Mouse (Mus musculus) kidney, adult 11 months (tissue): Measurements from ENCODE around the gene Prkch.

Experiments used
- DNase-seq: peaks from one replicate; pipeline ENCODE4 v3.0.0; 2022

Gene Prkch

DNA sequence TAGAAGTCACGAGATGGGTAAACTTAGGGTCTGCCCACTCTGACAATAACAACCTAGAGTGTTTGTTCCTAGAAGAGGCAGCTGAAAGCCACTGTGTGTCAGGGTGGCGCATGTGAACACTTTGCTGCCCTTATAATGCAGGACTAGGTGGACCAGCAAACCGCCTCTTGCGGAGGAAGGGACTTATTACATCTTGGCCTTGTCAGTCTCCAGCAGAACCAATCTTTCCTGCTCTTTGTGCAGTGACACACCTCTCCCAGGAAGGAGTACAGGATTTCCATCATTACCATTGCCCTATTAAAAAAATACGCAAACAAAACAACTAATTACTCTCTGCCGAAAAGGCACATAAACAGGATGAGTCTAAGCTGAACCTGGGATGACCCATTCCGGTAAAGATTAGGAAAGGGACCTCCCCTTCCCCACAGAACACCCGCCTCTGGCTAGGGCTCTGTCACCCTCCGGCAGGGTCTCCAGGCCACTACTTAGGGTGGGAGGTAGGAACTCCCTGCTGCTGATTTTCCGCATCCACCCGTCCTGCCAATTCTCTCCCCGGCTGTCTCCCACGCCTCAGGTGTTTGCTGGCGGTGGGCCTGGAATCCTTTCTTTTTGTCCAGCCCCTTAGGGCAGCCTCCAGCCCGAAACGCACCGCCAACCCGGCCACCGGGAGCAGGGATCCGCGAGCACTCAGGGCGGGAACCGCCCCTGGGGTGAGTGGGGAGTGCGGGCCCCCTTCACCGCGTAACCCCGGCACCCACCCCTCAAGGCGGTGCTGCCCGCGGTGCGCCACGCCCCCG, 585 bp upstream of the Prkch start:
- DNase-seq, result peak; percentile 65

DNA sequence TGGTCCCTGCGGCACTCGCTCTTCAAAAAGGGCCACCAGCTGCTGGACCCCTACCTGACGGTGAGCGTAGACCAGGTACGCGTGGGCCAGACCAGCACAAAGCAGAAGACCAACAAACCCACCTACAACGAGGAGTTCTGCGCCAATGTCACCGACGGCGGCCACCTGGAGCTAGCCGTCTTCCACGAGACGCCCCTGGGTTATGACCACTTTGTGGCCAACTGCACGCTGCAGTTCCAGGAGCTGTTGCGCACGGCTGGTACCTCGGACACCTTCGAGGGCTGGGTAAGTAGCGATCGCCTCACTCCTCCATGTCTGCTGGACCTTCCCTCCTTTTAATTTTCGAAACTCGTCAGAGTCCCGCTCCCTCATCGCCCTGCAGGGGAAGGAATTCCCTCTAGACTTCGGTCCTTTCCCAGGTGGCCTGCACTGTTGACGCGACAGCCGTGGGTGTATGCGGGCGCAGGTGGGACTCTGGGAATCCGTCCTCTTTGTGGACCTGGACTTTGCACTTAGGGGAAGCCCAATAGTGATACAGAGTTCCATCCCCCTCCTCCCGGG, 725 bp downstream of the Prkch start:
- peak; percentile 20 for DNase-seq

DNA sequence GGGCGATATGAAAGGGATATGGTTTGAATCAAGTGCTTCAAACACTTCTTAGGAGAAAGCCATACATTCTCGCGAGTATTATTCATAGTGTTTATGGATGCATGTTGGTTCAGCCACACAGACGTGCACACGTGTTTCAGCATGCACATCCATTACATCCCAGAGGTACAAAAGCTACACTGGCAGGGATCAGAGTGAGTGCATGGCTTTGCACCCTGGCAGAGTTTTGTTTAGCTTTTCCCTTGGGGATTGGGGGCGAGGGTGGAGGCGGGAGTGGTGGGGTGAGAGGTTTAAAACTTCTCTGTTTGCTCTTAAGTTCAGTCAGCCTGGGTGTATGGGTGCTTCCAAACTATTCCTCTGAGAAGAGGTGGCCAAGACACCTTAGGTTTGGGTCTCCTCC, 1.3 kb downstream of the Prkch start:
- DNase-seq, result no peak

DNA sequence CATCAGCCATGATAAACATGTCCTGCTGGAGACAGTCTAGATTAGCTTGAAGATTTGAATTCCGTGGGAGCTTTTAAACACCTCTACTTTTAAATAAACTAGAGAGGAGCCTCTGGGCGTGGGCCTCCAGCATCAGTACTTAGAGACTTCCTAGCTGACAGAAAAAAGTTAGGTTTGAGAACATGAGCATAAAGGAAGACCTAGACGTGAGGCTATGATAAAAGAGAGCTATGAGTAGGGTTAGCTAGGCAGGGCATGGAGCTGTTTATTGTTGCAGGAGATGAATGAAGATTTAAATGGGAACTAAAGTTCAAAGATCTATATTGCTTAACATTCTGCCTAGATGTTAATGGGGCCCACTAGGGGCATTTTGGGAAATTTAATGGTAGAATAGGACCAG, 2.7 kb downstream of the Prkch start:
- DNase-seq, result no peak

DNA sequence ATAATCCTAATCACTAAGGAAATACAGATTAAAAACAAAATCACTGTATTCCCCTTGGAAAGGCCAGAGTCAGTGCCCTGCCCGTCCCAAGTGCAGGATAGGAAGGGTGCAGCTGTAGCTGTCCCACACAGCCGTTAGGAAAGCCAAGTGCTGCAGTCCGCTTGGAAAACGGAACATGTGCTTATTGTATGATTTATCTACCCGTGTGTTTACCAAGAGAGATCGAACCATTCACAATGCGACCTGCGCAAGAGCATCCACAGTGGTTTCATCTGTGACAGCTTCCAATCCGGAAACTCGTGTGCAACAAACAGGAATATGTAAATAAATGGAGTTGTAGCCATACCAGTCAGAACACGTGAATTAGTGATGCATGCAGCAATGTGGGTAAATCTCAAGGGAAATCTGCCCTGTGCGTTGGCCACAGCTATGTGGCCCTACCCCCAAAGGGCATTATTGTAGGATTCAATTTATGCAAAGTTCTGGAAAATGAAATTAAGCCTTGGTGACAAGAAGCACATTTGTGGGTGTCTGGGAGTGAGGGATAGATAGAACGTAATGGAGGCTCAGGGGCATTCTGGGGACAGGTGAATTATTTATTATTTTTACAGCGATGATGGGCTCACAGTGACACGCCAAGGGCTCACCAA, 6.2 kb downstream of the Prkch start:
- DNase-seq, result no peak

DNA sequence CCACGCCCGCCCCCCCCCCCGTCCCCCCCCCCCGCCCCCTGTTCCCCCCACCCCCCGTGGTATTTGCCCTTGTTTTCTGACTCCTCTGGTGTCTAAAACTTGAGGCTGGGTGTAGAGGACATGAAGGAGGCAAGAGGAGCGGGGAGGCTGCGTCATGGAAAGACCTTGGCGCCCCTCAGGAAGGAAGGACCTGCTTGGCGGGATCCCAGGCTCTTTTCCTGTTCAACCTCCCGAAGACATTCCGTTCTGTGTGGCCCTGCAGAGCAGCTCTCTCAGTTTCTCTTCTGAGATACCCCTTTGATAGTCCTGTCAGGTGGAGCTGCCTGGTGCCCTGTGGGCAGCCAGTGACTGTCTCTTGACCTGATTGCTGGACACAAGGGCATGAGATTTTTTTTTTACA, 7.0 kb downstream of the Prkch start:
- DNase-seq, result peak; percentile 77

DNA sequence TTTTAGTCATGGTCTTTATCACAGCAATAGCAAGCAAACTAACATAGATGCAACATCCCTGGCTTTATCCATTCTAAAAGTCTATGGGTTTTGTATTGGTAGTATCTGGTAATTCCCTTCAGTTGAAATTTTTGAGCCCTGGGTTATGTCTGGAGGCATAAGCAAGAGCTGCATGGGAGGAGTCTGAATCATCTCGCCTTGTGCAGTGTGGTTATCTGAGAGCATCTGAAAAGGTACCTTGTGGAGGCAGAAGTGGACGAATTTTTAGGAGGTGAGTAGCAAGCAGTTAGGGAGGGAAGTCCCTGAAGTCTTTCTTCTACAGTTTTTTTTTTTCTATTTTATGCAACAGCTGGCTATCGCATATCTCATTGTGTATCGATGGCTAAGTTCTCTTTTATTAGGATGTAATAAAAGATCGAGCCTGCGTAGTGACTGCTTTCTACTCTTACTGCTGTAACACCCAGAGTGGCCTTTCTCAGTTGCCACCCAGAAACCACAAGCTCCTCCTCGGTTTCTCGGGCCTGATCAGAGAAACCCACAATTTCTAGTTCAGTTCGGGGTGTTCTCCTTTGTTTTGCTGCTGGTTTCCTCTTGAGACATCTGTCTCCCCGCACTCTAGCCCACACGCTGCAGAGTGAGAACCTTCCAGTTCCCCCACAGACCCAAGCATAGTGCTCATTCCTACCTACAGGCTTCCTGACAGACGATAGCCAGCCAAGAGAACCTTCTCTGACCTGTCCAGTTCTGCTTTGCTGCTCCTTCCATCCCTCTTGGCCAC, 8.6 kb downstream of the Prkch start:
- DNase-seq, result no peak

DNA sequence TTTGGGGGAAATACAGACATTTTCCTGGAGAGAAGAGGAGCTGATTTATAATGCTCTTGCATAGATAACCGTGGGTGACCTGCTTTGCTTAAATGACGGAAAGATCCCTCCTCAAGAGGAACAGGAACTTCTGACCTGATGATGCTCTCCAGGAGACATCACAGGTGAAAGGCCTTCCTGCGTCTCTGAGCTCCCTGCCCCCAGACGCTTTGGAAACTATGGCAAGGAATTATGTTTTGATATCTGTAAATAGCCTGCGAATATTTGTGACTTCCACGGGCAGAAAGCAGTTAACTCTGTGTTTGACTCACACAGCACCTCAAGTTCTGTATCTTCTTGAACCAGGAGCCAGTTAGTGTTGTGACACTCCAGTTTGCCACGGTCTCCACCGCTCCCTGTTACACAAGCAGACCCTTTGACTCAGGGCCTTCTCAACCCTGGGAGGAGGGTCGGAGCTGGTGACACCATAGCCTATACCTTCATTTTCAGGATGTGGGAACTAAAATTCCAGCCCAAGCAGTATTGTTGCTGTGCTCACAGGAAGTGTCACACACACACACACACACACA, 9.7 kb downstream of the Prkch start:
- no peak for DNase-seq

DNA sequence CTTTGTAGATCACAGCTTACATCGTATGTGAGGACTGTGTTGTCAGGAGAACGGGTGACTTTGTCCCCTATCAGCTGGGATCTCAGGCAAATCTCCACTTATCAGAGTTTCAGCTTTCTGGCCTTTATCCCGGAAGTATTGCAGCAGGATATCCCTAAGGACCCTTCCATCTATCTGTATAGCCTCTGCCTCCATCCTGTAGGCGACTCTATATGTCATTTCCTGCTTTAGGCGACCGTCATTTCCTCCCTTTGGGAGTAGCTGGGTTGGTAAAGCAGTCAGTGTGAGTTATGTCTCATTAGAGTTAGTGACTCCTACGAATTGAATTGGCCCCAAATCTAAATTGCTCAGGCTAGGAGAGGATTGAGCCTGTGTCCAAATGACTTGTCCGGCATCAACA, 10.6 kb downstream of the Prkch start:
- no peak for DNase-seq

DNA sequence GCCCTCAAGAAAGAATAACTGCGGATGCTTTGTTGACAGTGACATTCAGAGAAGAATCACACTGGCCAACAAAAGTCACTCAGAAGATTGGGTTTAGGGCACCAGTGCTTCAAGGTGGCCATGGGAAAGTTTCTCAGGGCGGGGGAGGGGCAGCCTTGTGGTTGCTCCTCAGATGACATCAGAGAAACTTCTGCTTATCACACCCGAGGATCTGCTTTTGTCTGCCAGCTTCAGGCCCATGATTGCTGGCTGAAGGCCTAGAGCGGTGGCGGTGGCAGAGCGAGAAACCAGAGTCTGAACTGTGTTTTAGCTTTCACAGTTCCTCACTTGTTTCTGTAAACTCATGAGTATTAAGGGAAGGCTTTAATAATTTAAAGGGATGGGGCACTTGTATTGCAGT, 13.6 kb downstream of the Prkch start:
- DNase-seq, result peak; percentile 30

DNA sequence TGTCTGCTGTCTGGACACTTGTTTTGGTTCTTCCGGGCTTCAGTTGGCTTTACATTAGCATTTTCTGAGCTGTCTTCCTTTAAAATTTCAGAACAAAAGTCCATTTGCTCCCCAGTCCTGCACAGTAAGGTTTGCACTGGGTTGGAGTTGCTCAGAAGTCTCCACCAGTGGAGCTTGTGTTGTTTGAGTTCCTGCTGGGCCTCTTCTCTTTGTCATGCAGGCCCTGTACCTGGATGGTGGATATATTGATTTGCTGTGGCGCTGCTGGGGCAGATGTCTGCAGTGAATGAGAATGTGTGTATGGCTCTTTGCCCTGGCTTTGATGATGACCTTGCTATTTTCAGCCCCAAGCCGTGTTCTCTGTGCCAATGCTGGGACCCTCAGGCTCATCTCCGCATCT, 15.9 kb downstream of the Prkch start:
- no peak for DNase-seq

DNA sequence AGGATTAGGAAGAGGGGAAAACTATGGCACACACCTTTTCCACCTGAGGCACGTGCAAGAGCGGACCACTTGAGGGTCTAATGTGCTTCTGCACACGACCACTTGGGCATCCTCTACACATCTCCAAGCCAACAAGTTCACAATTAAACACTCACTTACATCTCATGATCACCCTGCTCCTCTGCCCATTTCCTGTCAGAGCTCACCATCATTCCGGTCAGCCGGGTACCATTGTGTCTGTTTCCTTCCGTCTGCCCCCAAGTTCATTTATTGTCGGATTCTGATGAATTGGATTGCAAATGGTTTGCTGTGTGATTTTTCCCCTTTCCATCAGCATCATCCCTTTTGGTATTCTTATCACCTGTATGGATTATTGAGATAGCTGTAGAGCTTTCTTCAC, 18.4 kb downstream of the Prkch start:
- no peak for DNase-seq

DNA sequence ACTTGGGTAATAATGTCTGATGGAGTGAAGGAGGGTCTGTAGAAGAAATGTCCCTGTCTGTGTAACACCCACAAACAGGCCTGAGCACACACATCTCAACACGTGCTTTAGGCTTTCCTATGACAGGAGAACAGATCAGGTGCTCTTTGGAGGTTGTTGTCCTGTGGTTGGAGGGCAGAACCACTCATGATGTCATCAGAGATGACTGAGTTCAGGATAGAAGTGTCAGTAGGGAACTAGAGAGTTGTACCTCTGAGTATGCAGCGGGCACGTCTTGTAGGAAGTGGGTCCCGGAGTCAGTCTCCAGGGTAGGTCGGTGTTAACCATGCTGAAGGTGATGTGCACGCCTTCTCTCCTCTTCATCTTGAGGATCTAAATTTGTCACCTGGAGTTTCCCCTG, 19.1 kb downstream of the Prkch start:
- no peak for DNase-seq

DNA sequence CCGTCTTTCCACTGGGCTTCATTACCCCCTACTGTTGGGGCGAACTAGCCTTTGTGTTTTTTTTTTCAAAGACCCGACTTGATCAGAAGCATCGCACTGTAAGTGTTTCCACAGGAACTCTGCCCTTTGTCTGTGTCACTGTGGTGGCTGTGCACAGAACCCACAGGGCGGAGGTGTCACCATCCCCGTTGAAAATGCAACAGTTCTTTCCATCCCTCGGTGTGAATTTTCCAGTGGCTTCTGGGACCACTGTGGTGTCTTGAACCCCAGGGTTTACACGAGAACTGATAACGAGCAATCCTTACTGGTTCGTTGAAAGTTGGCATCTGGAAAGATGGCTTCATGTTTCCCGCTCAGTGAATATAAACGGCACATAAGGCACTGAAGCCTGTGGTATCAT, 20.2 kb downstream of the Prkch start:
- DNase-seq, result no peak

DNA sequence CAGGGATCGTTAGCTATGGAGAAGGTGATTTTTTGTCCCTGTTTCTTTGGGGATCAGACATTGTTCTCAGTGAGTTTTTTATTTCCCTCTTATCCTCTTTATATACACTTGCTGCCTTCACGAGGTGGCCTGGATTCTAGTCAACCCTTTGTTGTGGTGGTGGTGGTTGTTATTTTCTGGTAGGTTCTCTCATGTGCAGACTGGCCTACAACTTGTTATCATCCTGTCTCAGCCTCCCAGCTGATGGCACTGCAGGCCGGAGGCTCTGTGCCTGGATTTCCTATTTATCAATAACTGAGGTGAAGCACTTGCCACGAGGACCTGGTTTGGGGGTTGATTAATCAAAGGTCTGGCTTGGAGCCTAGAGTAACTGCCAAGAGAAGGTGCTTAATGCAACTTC, 20.6 kb downstream of the Prkch start:
- no peak for DNase-seq

DNA sequence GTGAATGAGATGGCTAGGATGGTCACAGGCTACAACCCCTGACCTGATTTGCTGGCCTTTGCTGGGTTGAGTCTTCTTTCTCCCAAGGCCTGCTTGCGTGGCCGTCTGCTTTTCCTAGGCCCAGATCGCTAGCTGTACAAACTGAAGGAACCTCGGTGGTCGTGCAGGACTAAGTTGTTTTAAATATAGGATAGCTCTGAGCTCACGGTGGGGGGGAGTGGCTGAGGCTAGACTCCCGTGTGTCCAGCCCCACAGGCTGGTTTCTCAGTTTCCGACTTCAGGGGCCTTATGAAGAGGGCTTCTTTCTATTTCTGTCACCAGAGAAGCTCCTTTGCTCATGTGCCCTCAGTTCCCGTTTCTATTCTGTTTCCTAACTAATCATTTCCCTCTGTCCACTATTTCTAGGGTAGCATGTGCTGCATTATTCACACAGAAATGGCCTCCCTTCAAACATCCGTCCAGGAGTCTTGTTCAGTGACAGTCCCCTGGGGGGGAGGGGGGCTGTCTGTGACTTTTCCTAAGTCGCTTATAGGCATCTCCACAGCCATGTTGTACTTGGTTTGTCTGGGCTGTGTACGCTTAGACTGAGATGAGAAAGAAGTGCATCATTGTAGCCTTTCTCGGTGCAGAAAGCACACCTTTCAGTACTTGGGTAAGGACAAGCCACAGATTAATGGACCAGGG, 22.9 kb downstream of the Prkch start:
- no peak for DNase-seq

DNA sequence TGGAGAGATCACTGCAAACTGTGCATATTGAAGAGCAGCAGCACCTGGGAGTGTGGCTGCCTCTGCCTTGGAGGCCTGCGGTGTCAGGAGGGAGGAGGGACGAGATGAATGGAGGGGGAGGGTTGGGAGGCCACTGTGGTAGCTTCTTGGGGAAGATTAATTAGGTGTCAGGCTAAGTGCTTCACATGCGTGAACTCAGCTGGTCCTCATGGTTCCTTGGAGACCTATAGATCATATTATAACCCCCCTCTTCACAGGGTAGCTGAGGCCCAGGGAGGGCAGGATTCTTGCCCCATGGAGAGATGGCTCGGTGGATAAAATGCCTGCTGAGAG, 23.4 kb downstream of the Prkch start:
- DNase-seq, result no peak

DNA sequence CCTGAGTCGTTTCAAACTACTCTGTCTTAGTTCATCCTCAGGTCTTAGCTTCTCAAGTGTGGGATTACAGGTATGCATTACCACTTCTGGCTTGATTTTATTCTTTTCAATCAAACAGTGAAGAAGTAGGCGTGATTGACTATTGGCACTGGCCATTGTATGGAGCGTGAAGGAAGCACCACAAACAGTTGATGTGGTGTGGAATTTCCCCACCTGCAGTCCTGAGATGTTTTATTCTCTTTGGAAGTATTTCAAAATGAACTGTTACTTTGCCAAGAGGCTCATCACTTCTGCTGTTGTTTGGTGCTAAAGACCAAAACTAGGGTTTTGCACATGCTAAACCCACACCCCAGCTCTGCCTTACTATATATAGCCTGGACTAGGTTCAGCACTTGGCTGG, 24.7 kb downstream of the Prkch start:
- no peak for DNase-seq

DNA sequence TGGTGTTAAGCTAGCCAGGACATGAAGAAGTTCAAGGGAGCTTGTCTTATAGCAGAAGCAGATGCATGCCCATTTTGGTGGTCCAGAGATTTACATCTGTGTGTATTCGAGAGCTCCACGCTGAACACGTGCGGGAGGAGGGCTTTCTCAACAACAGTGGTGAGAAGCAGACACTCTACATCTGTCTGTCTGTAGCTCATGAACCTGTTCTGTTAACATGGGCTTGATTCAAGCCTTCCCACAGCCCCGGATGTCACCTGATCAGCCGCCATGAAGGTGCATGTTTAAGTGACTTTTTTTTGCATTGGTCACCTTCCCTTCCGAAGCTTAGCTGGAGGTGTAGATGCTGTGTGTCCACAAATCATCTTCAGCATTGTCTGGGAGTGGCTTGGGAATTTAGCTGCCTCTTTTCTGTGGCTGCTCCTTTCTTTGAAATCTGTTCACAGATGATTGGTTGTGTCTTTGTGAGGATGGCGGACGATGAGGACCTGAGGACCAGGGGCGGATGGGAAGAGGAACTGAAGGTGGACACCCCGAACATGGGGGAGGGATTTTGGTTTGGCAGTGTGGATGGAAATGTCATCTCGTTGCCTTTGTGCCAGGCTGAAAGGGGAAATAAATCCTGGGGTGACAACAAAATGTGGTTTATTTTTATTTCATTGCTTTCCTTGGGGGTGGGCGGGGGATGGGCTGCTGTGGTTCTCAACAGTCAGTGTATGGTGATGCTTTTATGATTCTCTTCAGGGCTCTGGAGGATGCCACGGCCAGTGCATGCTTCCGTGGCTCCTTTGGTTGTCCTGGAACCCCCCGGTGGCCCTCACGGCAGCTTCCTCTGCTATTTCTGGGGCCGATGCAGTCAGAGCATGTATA, 25.3 kb downstream of the Prkch start:
- no peak for DNase-seq

DNA sequence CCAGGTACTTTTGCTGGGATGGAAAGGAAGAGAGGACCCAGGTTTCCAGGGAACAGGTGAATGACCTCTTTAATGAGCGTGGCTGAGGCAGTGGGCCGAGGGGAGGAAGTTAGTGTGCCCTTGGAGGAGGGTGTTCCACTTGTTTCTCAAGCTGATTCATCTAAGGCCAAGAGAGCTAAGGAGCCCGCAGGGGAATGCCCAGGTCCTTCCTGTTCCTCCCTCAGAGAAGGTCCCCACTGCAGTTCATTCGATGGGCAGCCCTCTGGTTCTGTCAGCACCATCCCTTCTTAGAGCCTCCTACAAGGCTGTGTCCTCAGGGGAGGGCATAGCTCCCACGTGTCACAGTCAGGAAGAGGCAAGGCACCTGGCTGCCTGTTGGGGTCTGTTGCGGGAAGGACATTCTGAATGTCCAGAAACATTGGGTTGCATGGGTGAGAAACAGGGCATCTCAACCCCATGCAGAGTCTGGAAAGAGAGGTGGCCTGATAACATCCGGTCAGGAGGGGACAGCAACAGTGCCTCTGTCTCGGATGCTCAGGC, 26.3 kb downstream of the Prkch start:
- no peak for DNase-seq

DNA sequence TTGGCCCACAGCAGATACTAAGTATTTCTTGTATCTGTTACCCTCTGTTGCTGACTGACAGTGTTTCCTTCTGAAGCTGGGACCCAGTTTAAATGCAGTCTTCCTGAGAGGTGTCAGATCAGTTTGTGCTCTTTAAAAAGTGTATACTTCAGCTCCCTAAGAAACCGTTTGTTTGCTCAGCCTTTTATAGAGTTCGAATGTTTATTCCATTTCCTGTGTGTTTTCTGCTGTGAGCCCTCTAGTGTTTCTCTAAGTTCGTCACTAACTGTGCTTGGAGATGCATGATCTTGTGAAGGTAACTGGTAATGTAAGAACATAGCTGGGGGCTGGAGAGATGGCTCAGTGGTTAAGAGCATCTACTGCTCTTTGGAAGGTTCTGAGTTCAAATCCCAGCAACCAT, 27.1 kb downstream of the Prkch start:
- DNase-seq, result no peak

DNA sequence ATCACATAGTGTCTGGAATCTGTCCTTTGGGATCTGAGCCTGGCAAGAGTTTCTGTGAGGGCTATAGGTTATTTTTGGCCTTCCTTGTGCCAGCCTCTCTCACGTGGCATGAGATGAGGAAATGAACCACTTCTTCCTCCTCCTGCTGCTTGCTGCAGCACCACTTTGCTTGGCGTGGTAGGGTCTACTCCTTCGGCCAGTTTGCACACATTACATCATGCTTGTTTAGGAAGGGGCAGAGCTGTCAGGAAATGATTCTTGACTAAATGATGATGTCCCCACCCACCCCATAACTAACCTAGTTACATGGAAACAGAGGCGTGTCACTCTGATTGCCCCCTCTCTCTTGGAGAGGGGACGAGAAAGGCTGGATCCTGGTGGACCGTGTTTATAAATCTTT, 28.6 kb downstream of the Prkch start:
- DNase-seq, result no peak
